Mouse (Mus musculus) cerebellum, adult 11-12 months (tissue): ENCODE results near the gene Gm49337.

Source experiments
- DNase-seq: peaks from one replicate; pipeline ENCODE4 v3.0.0; 2022

Gm49337 gene

DNA sequence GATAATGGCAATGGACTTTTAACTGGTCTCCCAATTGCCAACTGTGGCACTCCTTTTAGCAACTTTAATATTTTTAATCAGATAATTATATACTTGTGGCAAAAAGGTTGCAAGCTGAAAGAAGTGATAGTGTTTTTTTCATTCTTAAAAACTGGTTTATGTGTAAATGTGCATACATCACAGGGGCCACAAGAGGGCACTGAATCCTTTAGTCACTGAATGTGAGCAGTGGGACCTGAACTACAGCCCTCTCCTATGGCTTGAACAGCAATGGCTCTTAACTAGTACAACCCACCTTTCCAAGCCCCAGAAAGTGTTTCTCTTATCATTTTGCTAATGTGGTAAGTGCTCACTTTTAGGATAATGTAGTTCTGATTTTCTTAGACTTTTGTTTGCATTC, 168.9 kb downstream of the Gm49337 start:
- DNase-seq = peak; percentile 20
